Mouse (Mus musculus): ENCODE data around the gene Cobl.

GRCm38 (mm10) chr11:12234126-12234525 is 230.6 kb downstream of the Cobl start:
- TF ChIP-seq CTCF (IDR thresholded peaks at IDR 0.05; ENCODE audit: insufficient read depth, low read length) (no peak), POLR2A (IDR thresholded peaks at IDR 0.05; ENCODE audit: borderline replicate concordance, extremely low read depth, low read depth, low read length) (no peak)
